Mouse (Mus musculus) embryonic fibroblast, embryonic 13.5 days (primary cell): ENCODE data around the gene Clstn3. TPM values are rescaled to one million over a fixed set of nuclear protein-coding genes. Genes with fewer than 3 reads are reported as not detected.
"Not testable (repeated sequence)": the region's sequence is repeated elsewhere in the genome, so short reads cannot be mapped to it uniquely, and the experiment has no call there.

ENCODE experiments used
- H3K27ac ChIP-seq: 2 replicates; pipeline ENCODE4 v1.5.1; 2012; ENCODE audit warnings: low read length, control low read depth, inconsistent platforms; ENCODE audit not compliant: insufficient read depth
- H3K4me1 ChIP-seq: 2 replicates; pipeline ENCODE4 v1.6.1; 2011; ENCODE audit warnings: low read length; ENCODE audit not compliant: control insufficient read depth, insufficient read depth
- H3K4me3 ChIP-seq: 2 replicates; pipeline ENCODE4 v1.5.1; 2011; ENCODE audit warnings: mild to moderate bottlenecking, control low read depth, low read length; ENCODE audit not compliant: insufficient read depth
- CTCF ChIP-seq: IDR thresholded peaks from 2 replicates; pipeline ENCODE4 v1.5.1; 2011; ENCODE audit warnings: mild to moderate bottlenecking, control low read depth, low read length, moderate library complexity, borderline replicate concordance; ENCODE audit not compliant: insufficient read depth
- POLR2A ChIP-seq: IDR thresholded peaks from 2 replicates; pipeline ENCODE4 v1.6.1; 2011; ENCODE audit warnings: low read depth, mild to moderate bottlenecking, control low read depth, low read length, moderate library complexity
- polyA plus RNA-seq: library from polyadenylated mRNA; stranded (reverse); fragments of >200 nt; gene quantifications from 2 replicates; pipeline ENCODE4 v1.2.4, GENCODE M21; 2011; ENCODE audit warnings: low read depth; ENCODE audit not compliant: missing spikeins, insufficient read length

The Clstn3 gene
- polyA plus RNA-seq, 1 experiment: 0.44 TPM

- Histone ChIP-seq H3K4me1 (peaks cover 3% of the 10 kb centered on the region; the same call in 1 of the 2 replicates), H3K4me3 (no peak overlapping the region), H3K27ac (no peak overlapping the region)
- TF ChIP-seq CTCF (no peak), POLR2A (no peak)
These were observed 35.4 kb upstream of the Clstn3 start for GRCm38 (mm10) chr6:124499914-124500566.

GRCm38 (mm10) chr6:124496054-124496453 lies 31.5 kb upstream of the Clstn3 start:
- Histone ChIP-seq H3K4me1 (peaks cover 3% of the 10 kb centered on the region; the same call in 1 of the 2 replicates), H3K4me3 (no peak overlapping the region), H3K27ac (no peak overlapping the region)
- TF ChIP-seq POLR2A (no peak), CTCF (no peak)

GRCm38 (mm10) chr6:124493886-124494285 lies 29.3 kb upstream of the Clstn3 start:
- no peaks in the 10 kb centered on the region; the same call in 1 of the 2 replicates for H3K4me1 ChIP-seq
- TF ChIP-seq CTCF (no peak), POLR2A (no peak)
- H3K27ac ChIP-seq: peak overlapping the region; percentile 34; the same call in 1 of the 2 replicates
- no peak overlapping the region for H3K4me3 ChIP-seq

GRCm38 (mm10) chr6:124492842-124493561 lies 28.4 kb upstream of the Clstn3 start, which contains the start of gene C1rl:
TSS of gene C1rl (plus strand) at chr6:124493113.
- peak within 1 kb of the TSS; percentile 34 for H3K27ac ChIP-seq
- TF ChIP-seq POLR2A (peak; percentile 46), CTCF (peak; percentile 42; the same call in 1 of the 2 replicates)
- no peaks in the 10 kb centered on the region; the same call in 1 of the 2 replicates for H3K4me1 ChIP-seq
- no peak within 1 kb of the TSS for H3K4me3 ChIP-seq

- H3K4me3 ChIP-seq: no peak overlapping the region
- no peak overlapping the region for H3K27ac ChIP-seq
- no peak for TF ChIP-seq POLR2A
- no peak for TF ChIP-seq CTCF
- H3K4me1 ChIP-seq: peaks cover 2% of the 10 kb centered on the region
These were observed 26.8 kb upstream of the Clstn3 start for GRCm38 (mm10) chr6:124491427-124491826.

GRCm38 (mm10) chr6:124488952-124489351 lies 24.4 kb upstream of the Clstn3 start:
- TF ChIP-seq POLR2A (no peak), CTCF (no peak)

GRCm38 (mm10) chr6:124487509-124487908 lies 22.9 kb upstream of the Clstn3 start:
- Histone ChIP-seq H3K27ac (no peak overlapping the region), H3K4me3 (no peak overlapping the region), H3K4me1 (peaks cover 9% of the 10 kb centered on the region)
- TF ChIP-seq CTCF (no peak), POLR2A (no peak)

More at GRCm38 (mm10) chr6:124488952-124489351, 24.4 kb upstream of the Clstn3 start:
- no peak overlapping the region for H3K4me3 ChIP-seq
- H3K27ac ChIP-seq: no peak overlapping the region
- peaks cover 9% of the 10 kb centered on the region for H3K4me1 ChIP-seq

GRCm38 (mm10) chr6:124485414-124486144 lies 21.0 kb upstream of the Clstn3 start:
- peak overlapping the region; percentile 95 for H3K27ac ChIP-seq
- H3K4me3 ChIP-seq: no peak overlapping the region
- TF ChIP-seq CTCF (no peak), POLR2A (no peak)

GRCm38 (mm10) chr6:124484851-124485250 lies 20.3 kb upstream of the Clstn3 start:
- no peak overlapping the region for H3K4me3 ChIP-seq
- TF ChIP-seq CTCF: no peak
- TF ChIP-seq POLR2A: no peak
- H3K4me1 ChIP-seq: peaks cover 9% of the 10 kb centered on the region
- peak overlapping the region; percentile 95 for H3K27ac ChIP-seq

More at GRCm38 (mm10) chr6:124485414-124486144, 21.0 kb upstream of the Clstn3 start:
- peaks cover 9% of the 10 kb centered on the region for H3K4me1 ChIP-seq

GRCm38 (mm10) chr6:124483831-124484230 lies 19.2 kb upstream of the Clstn3 start:
- H3K27ac ChIP-seq, H3K4me1 ChIP-seq, H3K4me3 ChIP-seq: not testable (repeated sequence)
